Mouse (Mus musculus): ENCODE results near the gene Ccr10. TPM values are rescaled to one million over a fixed set of nuclear protein-coding genes. Genes with fewer than 3 reads are reported as not detected.

Gene Ccr10
- polyA plus RNA-seq, 1 experiment, result 0.23 TPM

DNA sequence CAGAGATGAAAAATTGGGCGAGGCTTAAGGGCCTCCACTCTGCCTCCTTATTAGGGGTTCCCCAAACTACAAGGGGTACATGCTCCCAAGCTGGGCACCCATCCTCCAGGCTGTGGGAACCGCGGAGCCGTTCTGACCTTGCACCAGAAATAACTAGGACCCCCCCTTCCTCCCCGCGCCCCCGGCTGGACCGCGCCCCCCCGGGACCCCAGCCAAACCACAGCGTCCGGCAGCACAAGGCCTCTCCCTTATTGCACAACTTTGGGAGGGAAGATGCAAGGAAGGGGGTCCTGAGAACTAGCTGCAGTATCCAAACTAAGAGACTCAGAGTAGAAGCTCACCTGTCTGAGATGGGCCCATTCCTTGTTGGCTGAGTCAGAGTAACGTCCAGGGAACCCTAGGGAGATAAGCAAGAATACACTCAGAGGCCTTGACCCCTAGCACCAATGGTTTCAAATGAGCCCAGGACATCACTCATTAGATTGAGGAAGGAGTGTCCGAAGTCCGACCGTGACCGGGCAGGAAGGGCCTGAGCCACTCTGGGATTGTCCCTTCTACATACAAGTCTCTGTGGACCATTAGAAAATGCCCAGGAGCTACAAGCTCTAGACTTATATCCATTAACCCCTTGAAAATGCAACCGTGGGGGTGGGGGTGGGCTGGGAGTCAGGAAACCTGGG, 6.8 kb downstream of the Ccr10 start:
- Histone ChIP-seq H3K4me1 (ENCODE audit: control insufficient read depth, insufficient read depth, low read length) (peaks cover 5% of the 10 kb centered on the region; the same call in 1 of the 2 replicates), H3K27ac (ENCODE audit: insufficient read depth, low read length) (no peak overlapping the region), H3K4me3 (ENCODE audit: insufficient read depth, low read length) (no peak overlapping the region)
- TF ChIP-seq CTCF (IDR thresholded peaks at IDR 0.05; ENCODE audit: extremely low read depth, insufficient read depth, low read length), result no peak

DNA sequence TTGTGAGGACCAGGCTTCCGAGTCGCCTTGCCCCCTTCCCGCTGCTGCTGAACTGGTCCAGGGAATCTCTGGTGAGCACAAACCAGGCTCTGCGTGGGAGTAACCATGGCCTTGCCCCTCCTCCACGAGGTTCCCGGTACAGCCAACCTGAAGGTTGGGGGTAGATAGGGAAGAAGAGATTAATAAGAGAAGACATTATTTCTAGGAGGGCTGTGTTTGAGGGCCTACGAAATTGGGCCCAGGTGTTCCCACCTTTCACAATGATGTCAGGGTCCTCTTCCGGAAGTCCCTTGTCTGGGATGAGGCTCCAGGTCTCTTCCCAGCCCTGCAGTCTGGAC, 7.3 kb downstream of the Ccr10 start:
- TF ChIP-seq CTCF (IDR thresholded peaks at IDR 0.05; ENCODE audit: extremely low read depth, insufficient read depth, low read length) (no peak), POLR2A (IDR thresholded peaks at IDR 0.05; ENCODE audit: extremely low read depth, insufficient read depth, low read length) (no peak)
- H3K4me1 ChIP-seq (ENCODE audit: control insufficient read depth, insufficient read depth, low read length), result 0 out of 2 replicates have a peak, but pooled peaks cover 3% of the 10 kb centered on the region
- H3K4me3 ChIP-seq (ENCODE audit: insufficient read depth, low read length), result no peak overlapping the region
- no peak overlapping the region for H3K27ac ChIP-seq (ENCODE audit: insufficient read depth, low read length)

DNA sequence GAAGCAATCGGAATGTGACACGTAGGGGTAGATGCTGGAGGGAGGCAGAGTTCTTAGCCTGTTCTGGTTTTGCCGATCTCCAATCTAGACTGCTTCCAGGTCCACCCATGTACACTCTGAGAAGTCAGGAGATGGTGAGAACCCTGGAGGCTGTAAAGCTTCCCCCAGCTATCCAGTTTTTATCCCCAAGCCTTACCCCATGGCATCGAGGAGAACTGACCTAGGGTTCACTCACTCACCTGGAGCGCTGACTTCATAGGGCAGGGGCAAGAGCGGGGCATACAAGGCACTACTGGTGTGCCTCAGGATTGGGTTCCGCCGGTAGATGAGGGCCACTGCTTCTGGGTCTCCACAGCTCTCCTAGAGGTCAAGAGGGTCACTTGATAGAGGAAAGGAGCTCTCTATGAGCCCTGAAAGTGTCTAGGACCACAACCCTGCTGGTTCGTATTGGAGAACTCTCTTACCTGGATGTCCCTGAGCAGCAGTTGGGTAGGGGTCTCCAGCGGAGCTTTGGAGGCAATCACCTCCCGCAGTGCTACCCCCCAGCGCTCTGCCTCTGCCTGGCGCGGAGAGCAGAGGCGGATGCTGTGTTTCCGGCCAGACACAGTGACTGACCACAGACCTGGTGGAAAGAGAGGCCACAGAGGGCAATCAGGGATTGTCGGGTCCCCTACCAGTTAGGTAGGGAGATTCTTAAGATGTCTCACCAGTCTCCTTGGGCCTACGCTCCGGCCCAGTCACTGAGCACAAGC, 7.9 kb downstream of the Ccr10 start:
- Histone ChIP-seq H3K4me3 (ENCODE audit: insufficient read depth, low read length) (no peak overlapping the region), H3K27ac (ENCODE audit: insufficient read depth, low read length) (no peak overlapping the region), H3K4me1 (ENCODE audit: control insufficient read depth, insufficient read depth, low read length) (0 out of 2 replicates have a peak, but pooled peaks cover 2% of the 10 kb centered on the region)
- TF ChIP-seq CTCF (IDR thresholded peaks at IDR 0.05; ENCODE audit: extremely low read depth, insufficient read depth, low read length) (no peak), POLR2A (IDR thresholded peaks at IDR 0.05; ENCODE audit: extremely low read depth, insufficient read depth, low read length) (no peak)

DNA sequence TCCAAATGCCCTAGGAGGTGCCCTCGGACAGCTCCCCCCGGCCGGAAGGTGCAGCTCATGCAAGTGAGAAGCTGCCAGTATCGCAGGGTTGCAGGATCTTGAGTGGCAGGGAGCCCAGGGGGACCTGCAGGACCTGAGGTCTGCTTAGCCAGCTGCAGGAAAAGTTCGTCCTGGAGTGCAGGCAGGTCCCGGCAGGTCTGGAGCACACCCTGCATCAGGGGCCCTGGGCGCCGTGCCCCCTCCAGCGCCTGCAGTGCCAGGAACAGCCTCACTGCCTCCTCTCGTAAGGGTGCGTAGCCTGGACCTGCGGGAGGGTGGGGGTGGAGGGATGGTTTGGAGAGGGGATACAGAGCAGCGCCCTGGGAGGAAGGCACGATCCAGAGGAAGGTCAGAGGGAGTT, 8.9 kb downstream of the Ccr10 start:
- H3K4me3 ChIP-seq (ENCODE audit: insufficient read depth, low read length), result no peak overlapping the region
- TF ChIP-seq CTCF (IDR thresholded peaks at IDR 0.05; ENCODE audit: extremely low read depth, insufficient read depth, low read length), result no peak
- no peak for TF ChIP-seq POLR2A (IDR thresholded peaks at IDR 0.05; ENCODE audit: extremely low read depth, insufficient read depth, low read length)
- H3K4me1 ChIP-seq (ENCODE audit: control insufficient read depth, insufficient read depth, low read length), result no peaks in the 10 kb centered on the region
- H3K27ac ChIP-seq (ENCODE audit: insufficient read depth, low read length), result no peak overlapping the region

DNA sequence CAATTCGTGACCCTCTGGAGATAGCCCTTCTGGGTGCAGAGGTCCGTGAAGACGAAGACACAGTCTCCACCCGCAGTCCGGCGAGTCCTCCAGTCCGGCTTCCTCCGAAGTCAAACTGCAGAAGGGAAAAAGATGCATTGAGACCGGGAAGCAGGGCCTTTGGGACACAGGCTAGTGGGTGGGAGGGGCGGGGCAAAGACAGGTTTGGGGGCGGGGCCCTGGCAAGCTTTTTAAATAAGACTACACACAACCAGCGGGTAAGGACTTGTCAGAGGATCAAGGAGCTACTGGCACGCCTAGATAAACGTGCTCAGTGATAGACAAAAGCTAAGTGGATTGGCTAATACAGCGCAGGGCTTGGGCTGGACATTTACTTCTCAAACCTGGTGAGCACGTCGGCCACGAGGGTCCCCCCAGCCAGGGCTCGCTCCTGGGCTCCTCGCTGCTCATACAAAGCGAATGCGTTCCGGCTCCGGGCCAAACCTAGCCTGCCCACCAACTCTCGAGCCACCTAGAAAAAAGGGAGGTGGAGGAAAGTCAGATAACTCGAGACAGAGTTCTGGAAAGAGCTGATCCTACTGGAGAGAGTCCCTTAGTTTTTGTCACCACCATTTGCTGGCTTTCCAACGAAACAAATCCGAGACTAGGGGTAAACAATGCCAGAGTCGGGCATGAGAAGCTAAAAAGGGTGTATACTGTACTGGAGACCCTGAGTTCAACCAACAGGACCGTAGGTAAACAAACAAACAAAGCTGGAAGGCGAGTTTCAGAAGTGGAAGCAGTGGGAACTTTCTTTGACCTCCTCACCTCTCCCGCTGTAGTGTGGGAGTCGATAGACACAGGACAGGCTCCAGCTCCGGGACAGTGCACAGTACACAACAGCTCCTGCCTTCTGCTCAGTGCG, 10.3 kb downstream of the Ccr10 start:
- no peak overlapping the region for H3K27ac ChIP-seq (ENCODE audit: insufficient read depth, low read length)
- no peak overlapping the region for H3K4me3 ChIP-seq (ENCODE audit: insufficient read depth, low read length)
- no peaks in the 10 kb centered on the region for H3K4me1 ChIP-seq (ENCODE audit: control insufficient read depth, insufficient read depth, low read length)
- TF ChIP-seq CTCF (IDR thresholded peaks at IDR 0.05; ENCODE audit: extremely low read depth, insufficient read depth, low read length), result no peak

DNA sequence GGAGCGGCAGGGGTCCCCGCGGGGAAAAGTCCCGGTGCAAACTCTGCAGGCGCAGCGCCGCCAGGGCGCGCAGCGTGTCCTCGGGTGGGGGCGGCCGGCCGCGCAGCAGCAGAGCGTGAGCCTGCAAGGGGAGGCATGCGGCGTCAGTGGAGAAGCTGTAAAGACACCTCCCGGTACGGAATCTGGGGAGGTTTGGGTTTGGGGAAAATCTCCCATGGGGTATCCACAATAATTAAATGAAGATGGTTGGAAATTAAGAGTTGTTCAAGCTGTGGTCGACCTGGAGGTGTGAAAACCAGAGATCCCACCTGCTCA, 10.9 kb downstream of the Ccr10 start:
- TF ChIP-seq POLR2A (IDR thresholded peaks at IDR 0.05; ENCODE audit: extremely low read depth, insufficient read depth, low read length), result no peak
- TF ChIP-seq CTCF (IDR thresholded peaks at IDR 0.05; ENCODE audit: extremely low read depth, insufficient read depth, low read length), result no peak
- Histone ChIP-seq H3K4me3 (ENCODE audit: insufficient read depth, low read length) (no peak overlapping the region), H3K4me1 (ENCODE audit: control insufficient read depth, insufficient read depth, low read length) (no peaks in the 10 kb centered on the region), H3K27ac (ENCODE audit: insufficient read depth, low read length) (no peak overlapping the region)

DNA sequence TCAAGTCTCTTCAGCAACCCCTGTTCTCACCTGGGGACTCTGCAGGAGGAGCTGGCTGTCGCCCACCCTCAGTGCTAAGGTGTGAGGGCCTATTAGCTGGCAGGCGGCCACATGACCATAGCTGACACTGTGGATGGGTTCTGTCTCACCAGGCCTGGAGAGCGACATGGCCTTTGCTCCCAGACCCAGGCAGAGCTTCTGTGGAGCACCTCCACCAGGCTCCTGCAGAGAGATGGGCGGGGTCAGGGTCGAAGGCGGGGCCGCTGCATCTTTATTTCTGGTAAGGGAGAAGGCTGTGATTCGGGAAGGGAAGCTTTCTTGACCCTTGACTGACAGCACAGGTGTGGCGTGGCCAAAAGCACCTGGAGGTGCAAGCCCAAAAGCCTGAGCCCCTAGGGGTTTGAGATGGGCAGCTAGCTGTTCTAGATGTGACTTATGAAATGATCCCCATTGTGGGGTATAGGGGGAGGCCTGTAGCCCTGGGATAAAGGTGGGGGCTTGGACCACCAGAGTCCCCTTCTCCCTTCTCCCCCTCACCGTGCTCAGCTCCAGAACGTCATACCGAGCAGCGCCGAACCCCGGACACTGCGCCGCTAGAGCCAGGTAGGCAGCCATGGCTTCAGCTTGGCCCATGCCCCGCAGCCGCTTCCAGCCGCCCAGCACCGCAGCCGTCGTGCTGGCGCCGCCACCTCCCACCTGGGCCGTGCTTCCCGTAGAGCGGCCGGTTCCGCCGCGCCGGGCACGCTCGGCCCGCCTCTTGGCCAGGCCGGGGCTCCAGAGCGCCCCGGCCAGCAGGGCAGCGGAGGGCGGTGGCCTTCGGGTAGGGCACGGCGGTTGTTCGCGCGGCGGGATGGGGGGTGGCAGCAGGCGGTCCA, 11.5 kb downstream of the Ccr10 start:
- no peak overlapping the region for H3K4me3 ChIP-seq (ENCODE audit: insufficient read depth, low read length)
- TF ChIP-seq CTCF (IDR thresholded peaks at IDR 0.05; ENCODE audit: extremely low read depth, insufficient read depth, low read length) (no peak), POLR2A (IDR thresholded peaks at IDR 0.05; ENCODE audit: extremely low read depth, insufficient read depth, low read length) (no peak)
- no peak overlapping the region for H3K27ac ChIP-seq (ENCODE audit: insufficient read depth, low read length)
- H3K4me1 ChIP-seq (ENCODE audit: control insufficient read depth, insufficient read depth, low read length), result no peaks in the 10 kb centered on the region

DNA sequence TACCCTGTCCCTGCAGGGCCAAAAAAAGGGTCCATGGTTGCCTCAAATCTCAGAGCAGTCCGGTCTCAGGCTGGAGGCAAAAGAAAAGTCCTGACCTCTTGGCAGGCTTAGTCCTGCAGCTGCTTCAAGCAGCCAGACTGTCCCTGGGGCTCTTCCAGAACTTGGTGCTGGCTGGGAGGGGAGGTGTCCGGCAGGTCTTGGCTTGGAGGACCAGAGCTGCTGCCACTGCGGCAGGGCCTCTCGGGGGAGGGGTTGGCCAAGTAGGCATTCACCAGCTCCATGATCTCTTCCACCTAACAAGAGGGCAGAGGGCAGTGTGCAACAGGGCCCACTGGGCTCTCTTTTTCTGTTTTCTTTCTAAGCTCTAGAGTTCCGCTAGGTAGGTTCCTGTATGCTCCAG, 12.5 kb downstream of the Ccr10 start:
- H3K4me3 ChIP-seq (ENCODE audit: insufficient read depth, low read length), result no peak overlapping the region
- TF ChIP-seq POLR2A (IDR thresholded peaks at IDR 0.05; ENCODE audit: extremely low read depth, insufficient read depth, low read length), result no peak
- no peak for TF ChIP-seq CTCF (IDR thresholded peaks at IDR 0.05; ENCODE audit: extremely low read depth, insufficient read depth, low read length)
- H3K27ac ChIP-seq (ENCODE audit: insufficient read depth, low read length), result no peak overlapping the region
- H3K4me1 ChIP-seq (ENCODE audit: control insufficient read depth, insufficient read depth, low read length), result no peaks in the 10 kb centered on the region

DNA sequence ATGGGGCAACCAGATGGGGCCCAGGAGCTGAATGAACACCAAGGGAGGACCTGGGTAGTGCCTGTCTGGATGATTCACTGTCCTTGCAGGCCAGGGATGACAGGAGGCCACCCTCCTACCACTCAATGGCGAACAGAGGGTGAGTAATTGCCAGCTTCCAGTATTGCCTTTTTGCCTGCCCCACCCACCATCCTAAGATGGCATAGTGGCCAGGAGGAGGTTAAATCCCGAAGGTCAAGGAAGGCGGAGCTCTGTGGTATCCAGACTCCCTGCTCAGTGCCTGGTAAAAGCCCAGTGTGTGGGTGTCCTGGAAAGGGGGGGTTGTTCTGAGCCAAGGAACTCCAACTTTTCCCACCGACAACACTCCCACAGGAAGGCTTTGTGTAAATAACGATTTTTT, 12.9 kb downstream of the Ccr10 start:
- TF ChIP-seq POLR2A (IDR thresholded peaks at IDR 0.05; ENCODE audit: extremely low read depth, insufficient read depth, low read length) (no peak), CTCF (IDR thresholded peaks at IDR 0.05; ENCODE audit: extremely low read depth, insufficient read depth, low read length) (no peak)
- no peak overlapping the region for H3K4me3 ChIP-seq (ENCODE audit: insufficient read depth, low read length)
- H3K27ac ChIP-seq (ENCODE audit: insufficient read depth, low read length), result no peak overlapping the region
- H3K4me1 ChIP-seq (ENCODE audit: control insufficient read depth, insufficient read depth, low read length), result no peaks in the 10 kb centered on the region

Data from cortical plate, adult 2 months (tissue).